Mouse (Mus musculus) spleen, postnatal 0 days (tissue): ENCODE data around the gene Cnga1. TPM values are rescaled to one million over a fixed set of nuclear protein-coding genes. Genes with fewer than 3 reads are reported as not detected.

Source experiments
- polyA plus RNA-seq: library from polyadenylated mRNA; unstranded; fragments of >200 nt; fragmentation: Nextera tagmentation; extraction: Ambion mirVana; gene quantifications from 2 replicates; pipeline ENCODE4 v1.2.1, GENCODE M21; 2015

Cnga1 gene
- polyA plus RNA-seq = not detected in 2 replicates

DNA sequence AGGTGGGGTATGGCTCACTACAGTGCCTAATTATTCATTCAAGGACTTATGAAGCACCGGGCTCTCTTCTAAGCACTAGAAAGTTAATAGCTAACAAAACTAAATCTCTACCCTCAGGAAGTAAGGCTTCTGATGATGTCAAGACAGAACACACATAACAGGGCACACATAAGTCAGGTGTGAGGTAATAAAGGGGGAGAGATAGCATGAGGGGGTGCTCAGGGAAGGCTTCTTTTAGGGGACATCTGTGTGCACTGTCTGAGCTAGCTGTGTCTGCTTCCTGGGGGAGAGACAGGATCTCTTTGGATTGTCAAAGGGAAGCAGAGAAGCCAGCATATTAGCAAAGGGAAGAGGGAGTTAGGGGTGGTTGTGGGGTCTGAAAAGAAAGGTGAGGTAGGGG, at the start of gene Cnga1:
Cnga1 (minus strand) TSS at position 101 of the 400 bp plus-strand sequence.

DNA sequence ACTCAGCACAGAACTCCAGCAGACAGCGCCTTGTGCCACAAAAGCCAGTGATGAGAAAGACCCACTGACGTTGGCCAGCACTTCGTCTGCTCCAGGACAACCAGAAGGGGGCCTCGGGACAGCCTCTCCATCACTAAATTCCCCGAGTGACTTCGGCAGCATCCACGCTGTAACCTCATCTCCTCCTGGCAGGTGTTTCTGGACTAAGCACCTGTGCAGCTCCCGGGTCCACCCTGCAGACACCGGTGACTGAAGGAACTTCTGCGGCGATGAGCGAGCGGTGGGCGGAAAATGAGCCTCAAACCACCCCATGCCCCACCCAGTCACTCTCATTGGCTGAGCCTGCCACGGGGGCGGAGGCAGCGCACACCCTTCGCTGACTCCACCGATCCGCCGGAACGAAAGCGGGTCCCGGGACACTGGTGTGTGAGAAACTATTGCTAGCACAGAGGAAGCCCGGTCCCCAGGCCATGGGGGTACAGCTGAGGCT, 3.4 kb upstream of the Cnga1 start, which contains the start of gene Nipal1:
Nipal1 (plus strand) TSS at position 378 of the 490 bp plus-strand sequence.

DNA sequence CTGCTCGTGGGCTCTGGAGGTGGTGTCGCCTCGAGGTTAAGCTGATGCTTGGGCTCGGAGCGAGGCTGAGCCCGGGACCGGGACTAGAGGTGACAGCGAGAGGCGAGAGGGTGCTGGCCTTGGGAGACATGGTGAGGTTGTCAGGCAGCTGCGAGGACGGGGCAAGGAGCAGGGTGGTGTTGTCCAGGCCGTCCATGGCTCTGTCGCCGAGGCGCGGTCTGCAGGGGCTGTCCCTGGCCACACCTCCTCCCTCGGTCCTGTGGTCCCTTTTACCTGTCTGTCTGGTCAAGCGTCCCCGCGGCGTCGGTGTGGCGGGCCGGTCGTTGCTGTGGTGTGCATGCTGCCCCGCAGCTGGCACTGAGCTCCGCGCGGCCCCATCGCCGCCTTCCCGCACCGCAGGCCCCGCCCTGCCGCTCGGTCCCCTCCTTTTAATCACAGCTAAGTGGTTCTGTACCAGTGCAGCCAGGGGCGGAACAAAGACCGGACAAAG, 56.8 kb downstream of the Cnga1 start, which contains the start of gene Gm5868:
Gm5868 (minus strand) TSS at position 360 of the 490 bp plus-strand sequence.

DNA sequence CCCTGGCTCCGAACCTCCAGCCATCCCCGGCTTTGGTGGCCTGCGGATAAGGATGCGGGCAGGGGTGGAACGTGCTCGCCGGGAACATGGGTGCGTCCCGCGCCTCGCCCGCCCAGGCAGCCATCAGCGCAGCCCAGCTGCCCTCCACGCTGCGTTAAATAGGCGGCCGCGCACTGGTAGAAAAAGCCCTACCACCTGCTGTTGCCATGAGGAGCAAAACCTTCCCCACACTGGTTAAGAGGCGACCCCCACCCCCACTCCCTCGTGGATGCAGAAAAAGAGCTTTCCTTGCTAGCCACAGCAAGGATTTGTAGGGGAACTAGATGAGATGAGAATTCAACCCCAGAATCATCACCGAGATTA, 63.1 kb downstream of the Cnga1 start, which contains the start of gene Zar1:
Zar1 (minus strand) TSS at position 285 of the 363 bp plus-strand sequence.

DNA sequence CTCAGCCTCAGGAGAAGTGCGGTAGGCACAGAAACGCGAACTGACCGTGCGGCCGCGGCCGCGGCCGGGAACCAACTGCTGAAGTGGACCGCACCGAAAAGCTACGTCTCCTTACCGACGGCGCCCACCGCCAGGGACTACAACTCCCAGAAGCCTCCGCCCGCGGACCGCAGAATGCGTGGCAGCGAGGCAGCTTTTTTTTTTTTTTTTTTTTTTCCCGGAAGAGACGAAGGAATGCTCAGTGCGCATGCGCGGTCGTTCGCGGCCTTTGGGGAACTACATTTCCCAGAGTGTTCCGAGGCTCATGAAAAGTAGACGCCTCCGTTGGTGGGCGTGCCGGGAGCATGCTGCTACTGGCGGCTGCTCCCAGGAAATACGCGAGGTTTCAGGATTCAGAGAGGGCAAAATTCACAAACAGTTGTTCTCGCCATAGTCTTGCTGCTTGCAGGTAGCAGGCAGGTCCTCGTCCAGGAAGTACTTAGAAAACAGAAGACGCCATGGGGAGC, 84.5 kb downstream of the Cnga1 start, which contains the start of gene Nfxl1:
Nfxl1 (minus strand) TSS at position 141 of the 506 bp plus-strand sequence.

Other genes starting within 250 kb of the Cnga1 start
- gene Corin, start 139.8 kb downstream of the Cnga1 start, polyA plus RNA-seq = 0.02 and 0.08 TPM in 2 replicates
- gene Nfxl1, start 84.6 kb downstream of the Cnga1 start, polyA plus RNA-seq = 7.4 and 7.7 TPM in 2 replicates
- not detected in 2 replicates for gene Zar1, start 63.0 kb downstream of the Cnga1 start, polyA plus RNA-seq
- not detected in 2 replicates for gene Gm5868, start 56.7 kb downstream of the Cnga1 start, polyA plus RNA-seq
- 0.18 and 0.45 TPM in 2 replicates for gene Nipal1, start 3.5 kb upstream of the Cnga1 start, polyA plus RNA-seq
- 0.72 and 0.81 TPM in 2 replicates for gene Txk, start 108.5 kb upstream of the Cnga1 start, polyA plus RNA-seq
- 5.0 and 6.4 TPM in 2 replicates for gene Tec, start 224.2 kb upstream of the Cnga1 start, polyA plus RNA-seq